In genomic region chr12:99986797-99987196, GRCm38 (mm10) we compare ENCODE assay signal across 22 mouse cellular contexts. TPM values are rescaled to one million over a fixed set of nuclear protein-coding genes. Genes with fewer than 3 reads are reported as not detected.
DNase-seq lines count a peak whose midpoint lies in the region; ATAC-seq and TF ChIP-seq lines count a peak whose summit lies in the region.
"Had no signal": no experiment of that assay in that cellular context is flagged by ENCODE, and none has a peak within 500 bp of the region (broad histone marks: within the 10 kb centered on the region; RNA-seq: fewer than 3 reads in every experiment).

No protein-coding gene starts in this region.

- in situ Hi-C loops in CH12.LX (cut with MboI; ENCODE audit: low pct_ligation_motif_present, low pct_unique_long_range_greater_than_20kb, low sequenced_read_pairs) = no loop called here

- H3K9ac ChIP-seq in CH12.LX (ENCODE audit: insufficient read depth, low read depth) = no peak overlapping the region
- H3K9ac ChIP-seq: embryonic facial prominence, embryonic 15.5 days; heart, embryonic 12.5 days; hindbrain, embryonic 15.5 days had no signal

- peak; percentile 61 for DNase-seq in heart, adult 11 months
- no peak for DNase-seq in heart, postnatal 10 days
- DNase-seq in CH12.LX (ENCODE audit: extremely low read depth) = peak; percentile 61
- DNase-seq in right cerebral cortex, postnatal 10 days (ENCODE audit: low spot score in 2 of 2) = no peak
- DNase-seq in thymus, postnatal 14 days = no peak
- no peak for DNase-seq in cerebellum, adult 8-10 months
- DNase-seq: adrenal gland, adult 2 months; adrenal gland, postnatal 25 days; cerebellum, adult 18-20 months; cerebellum, postnatal 10 days; embryo, embryonic 11 days; gastrocnemius, adult 2 months; gastrocnemius, postnatal 25 days; heart, adult 18-20 months; heart, postnatal 36 days had no signal

- H3K4me3 ChIP-seq in CH12.LX (replicated peaks in 1 of 3; ENCODE audit: low read depth in 2 of 3, low read length in 2 of 3, poor library complexity in 1 of 3) = no peak overlapping the region
- H3K4me3 ChIP-seq: embryonic facial prominence, embryonic 15.5 days; erythroblast, embryonic 14.5 days; forebrain, embryonic 10.5 days; gastrocnemius, adult 2 months; heart, embryonic 12.5 days; hindbrain, embryonic 15.5 days had no signal

- peaks cover 10 to 29% of the 10 kb centered on the region in 2 experiments for H3K4me1 ChIP-seq in CH12.LX (ENCODE audit: control insufficient read depth in 1 of 2, insufficient read depth in 2 of 2)
- H3K4me1 ChIP-seq: embryonic facial prominence, embryonic 15.5 days; forebrain, embryonic 10.5 days; heart, embryonic 12.5 days; hindbrain, embryonic 15.5 days had no signal

- no peaks in the 10 kb centered on the region for H3K36me3 ChIP-seq in CH12.LX (replicated peaks in 1 of 2; ENCODE audit: control insufficient read depth in 1 of 2, insufficient read depth in 1 of 2, low read length in 1 of 2)
- H3K36me3 ChIP-seq: embryonic facial prominence, embryonic 15.5 days; forebrain, embryonic 10.5 days; heart, embryonic 12.5 days; hindbrain, embryonic 15.5 days had no signal

- TF ChIP-seq CTCF in CH12.LX (conservative IDR thresholded peaks at IDR 0.05 in 1 of 2, IDR thresholded peaks at IDR 0.05 in 1 of 2; ENCODE audit: low read depth in 2 of 2, low read length in 2 of 2) = no peak

- H3K79me2 ChIP-seq in CH12.LX (replicated peaks; ENCODE audit: control insufficient read depth, extremely low read depth, insufficient read depth, poor library complexity, severe bottlenecking) = no peaks in the 10 kb centered on the region

- TF ChIP-seq EP300 in CH12.LX (IDR thresholded peaks at IDR 0.05; ENCODE audit: low read length) = peak; percentile 91

- intact Hi-C loops in heart, postnatal 10 days (cut with DNase I) = no loop called here

- peaks cover 4% of the 10 kb centered on the region for H3K9me3 ChIP-seq in CH12.LX (replicated peaks; ENCODE audit: low read length)
- H3K9me3 ChIP-seq: embryonic facial prominence, embryonic 15.5 days; hindbrain, embryonic 15.5 days had no signal

- no peaks in the 10 kb centered on the region for H3K27me3 ChIP-seq in CH12.LX (replicated peaks)
- H3K27me3 ChIP-seq: embryonic facial prominence, embryonic 15.5 days; heart, embryonic 12.5 days; hindbrain, embryonic 15.5 days had no signal

- peak overlapping the region; percentile 63 for H3K4me2 ChIP-seq in CH12.LX (ENCODE audit: insufficient read depth, low read depth, poor library complexity, severe bottlenecking)
- H3K4me2 ChIP-seq: embryonic facial prominence, embryonic 15.5 days; heart, embryonic 12.5 days; hindbrain, embryonic 15.5 days had no signal

- ATAC-seq in megakaryocyte progenitor cell, adult 5-6 weeks (replicated peaks; ENCODE audit: poor library complexity) = peak; percentile 71
- ATAC-seq: forebrain, embryonic 14.5 days had no signal

- H3K27ac ChIP-seq in CH12.LX (ENCODE audit: insufficient read depth, low read depth) = no peak overlapping the region
- H3K27ac ChIP-seq: embryonic facial prominence, embryonic 15.5 days; forebrain, embryonic 10.5 days; gastrocnemius, adult 2 months; hindbrain, embryonic 15.5 days had no signal

- TF ChIP-seq POLR2A in CH12.LX (IDR thresholded peaks at IDR 0.05; ENCODE audit: low read depth, low read length) = no peak

- TF ChIP-seq RAD21 in CH12.LX (IDR thresholded peaks at IDR 0.05; ENCODE audit: low read depth, low read length) = no peak

- dilution Hi-C loops in CH12.LX (cut with MboI; ENCODE audit: extremely low pct_ligation_motif_present, extremely low pct_unique_long_range_greater_than_20kb, low sequenced_read_pairs) = no loop called here

TF ChIP-seq in CH12.LX, 34 proteins besides CTCF, POLR2A, EP300 and RAD21:
- TF ChIP-seq TCF12 (IDR thresholded peaks at IDR 0.05; ENCODE audit: low read depth, low read length) (peak; percentile 56; the same call in 1 of the 2 replicates), IRF4 (IDR thresholded peaks at IDR 0.05; ENCODE audit: low read depth, low read length) (peak; percentile 95), NRF1 (IDR thresholded peaks at IDR 0.05; ENCODE audit: low read depth, low read length) (no peak), BHLHE40 (IDR thresholded peaks at IDR 0.05; ENCODE audit: low read depth, low read length) (peak; percentile 74), SIN3A (IDR thresholded peaks at IDR 0.05; ENCODE audit: low read length) (peak; percentile 12; the same call in 1 of the 2 replicates), ETS1 (conservative IDR thresholded peaks at IDR 0.05; ENCODE audit: low read depth, low read length) (peak; percentile 42), ZC3H11A (IDR thresholded peaks at IDR 0.05; ENCODE audit: low read depth, low read length) (no peak), ELF1 (IDR thresholded peaks at IDR 0.05; ENCODE audit: low read depth, low read length) (peak; percentile 15; the same call in 1 of the 2 replicates)
TF ChIP-seq in CH12.LX: peak in this region for 6.

RNA-seq across cellular contexts. Expression of gene Kcnk13, which starts 22.5 kb away (rescaled TPM):
- under 1 TPM; 0.62 to 0.74 TPM for total RNA-seq in heart, postnatal 10 days (2021)
- total RNA-seq in CH12.LX (2012; rRNA removed) (0.08 and 0.13 TPM in 2 replicates), CH12.LX (2014; rRNA removed) (not detected in 2 replicates)
- polyA plus RNA-seq in CH12.LX (2012; ENCODE audit: insufficient read length, low read depth) = not detected in 2 replicates
- 0.37 and 0.49 TPM in 2 replicates for total RNA-seq in megakaryocyte progenitor cell, adult 5-6 weeks (2015)
- 0.46 TPM in 1 of 2 replicates, not detected in the other for total RNA-seq in megakaryocyte progenitor cell, adult 5-6 weeks (2017)
- polyA plus RNA-seq: erythroblast, embryonic 14.5 days had no signal

Comparison
In these comparisons a context has a peak if more than half of its experiments do, and no peak if none do; other contexts are left out.
1. DNase-seq: peak in heart, adult 11 months (single experiment) and CH12.LX (single experiment); none in heart, postnatal 10 days (0 of 2), right cerebral cortex, postnatal 10 days (0 of 2), thymus, postnatal 14 days (single experiment) and cerebellum, adult 8-10 months (single experiment).